In genomic region chr10:128036746-128037425, GRCm38 (mm10) we compare ENCODE assay signal across 8 mouse cellular contexts. TPM values are rescaled to one million over a fixed set of nuclear protein-coding genes. Genes with fewer than 3 reads are reported as not detected.
DNase-seq lines count a peak whose midpoint lies in the region; ATAC-seq and TF ChIP-seq lines count a peak whose summit lies in the region.

No protein-coding gene starts in this region.

- no peak overlapping the region for H3K27ac ChIP-seq in neural tube, embryonic 14.5 days (ENCODE audit: low read depth, low read length)

- 5% methylated on average over 10 of the region's 10 CpGs for WGBS in lung, adult 2 months
- 5% methylated on average over 10 of the region's 10 CpGs for WGBS in neural tube, embryonic 14.5 days

- peaks cover 18% of the 10 kb centered on the region for H3K4me1 ChIP-seq in lung, adult 2 months (ENCODE audit: control insufficient read depth, insufficient read depth, low read length)
- peaks cover 18% of the 10 kb centered on the region; the same call in 1 of the 2 replicates for H3K4me1 ChIP-seq in neural tube, embryonic 14.5 days (ENCODE audit: control insufficient read depth, insufficient read depth, low read length)

- H3K4me3 ChIP-seq in lung, adult 2 months (replicated peaks; ENCODE audit: extremely low read depth, low read depth, low read length) = peak overlapping the region; percentile 92
- H3K4me3 ChIP-seq in neural tube, embryonic 14.5 days (ENCODE audit: low read depth, low read length) = peak overlapping the region; percentile 96

- peak; percentile 65 for DNase-seq in CD4-positive helper T cell, adult 2 months (ENCODE audit: low read depth, low spot score)
- peak; percentile 71 for DNase-seq in MN1 (ENCODE audit: low spot score)
- peak; percentile 31 for DNase-seq in embryo, embryonic 9.5 days (ENCODE audit: extremely low spot score)
- DNase-seq in heart, adult 8-10 months (ENCODE audit: low spot score) = peak; percentile 65
- DNase-seq in kidney, adult 8-10 months = peak; percentile 61 to 66
- DNase-seq in lung, adult 2 months = peak; percentile 40
- no peak for DNase-seq in frontal cortex, postnatal 14 days (ENCODE audit: low spot score in 2 of 2)

- ATAC-seq in neural tube, embryonic 14.5 days (ENCODE audit: low read depth) = no peak

- H3K9me3 ChIP-seq in neural tube, embryonic 14.5 days (ENCODE audit: control insufficient read depth, low read length) = no peaks in the 10 kb centered on the region

- peaks cover 26% of the 10 kb centered on the region for H3K36me3 ChIP-seq in neural tube, embryonic 14.5 days (ENCODE audit: control insufficient read depth, insufficient read depth, low read length)

- peak overlapping the region; percentile 64 for H3K4me2 ChIP-seq in neural tube, embryonic 14.5 days (ENCODE audit: low read depth, low read length)

- TF ChIP-seq CTCF in lung, adult 2 months (IDR thresholded peaks at IDR 0.05; ENCODE audit: insufficient read depth, low read length) = no peak

- no peaks in the 10 kb centered on the region; the same call in 1 of the 2 replicates for H3K27me3 ChIP-seq in neural tube, embryonic 14.5 days (ENCODE audit: control insufficient read depth, insufficient read depth, low read length)

- TF ChIP-seq POLR2A in lung, adult 2 months (IDR thresholded peaks at IDR 0.05; ENCODE audit: borderline replicate concordance, extremely low read depth, low read depth, low read length) = no peak

- H3K9ac ChIP-seq in neural tube, embryonic 14.5 days (replicated peaks; ENCODE audit: low read depth, low read length) = peak overlapping the region; percentile 99

RNA-seq across cellular contexts. Expression of gene Naca, which starts 1.5 kb away (rescaled TPM):
- total RNA-seq in heart, adult 8-10 months (2022) = 100 to 1,000 TPM; 503 to 580 (median 537) TPM
- polyA plus RNA-seq in lung, adult 2 months (2012; rRNA removed) = 102 and 113 TPM in 2 replicates
- polyA plus RNA-seq in neural tube, embryonic 14.5 days (2014; fragmentation: Nextera tagmentation; extraction: Ambion mirVana) = 537 and 552 TPM in 2 replicates

RNA-seq across cellular contexts. Expression of gene Ptges3, which starts 21.9 kb away (rescaled TPM):
- total RNA-seq in heart, adult 8-10 months (2022) = 100 to 1,000 TPM in 1 of 4 experiments, 10 to 100 TPM in 3; 77.8 to 104 (median 91.6) TPM
- 43.8 and 84.2 TPM in 2 replicates for polyA plus RNA-seq in lung, adult 2 months (2012; rRNA removed)
- polyA plus RNA-seq in neural tube, embryonic 14.5 days (2014; fragmentation: Nextera tagmentation; extraction: Ambion mirVana) = 381 and 396 TPM in 2 replicates

RNA-seq across cellular contexts. Expression of gene Prim1, which starts 21.9 kb away (rescaled TPM):
- 1 to 10 TPM; 1.5 to 2.2 (median 1.7) TPM for total RNA-seq in heart, adult 8-10 months (2022)
- 1.4 and 2.3 TPM in 2 replicates for polyA plus RNA-seq in lung, adult 2 months (2012; rRNA removed)
- polyA plus RNA-seq in neural tube, embryonic 14.5 days (2014; fragmentation: Nextera tagmentation; extraction: Ambion mirVana) = 32.5 and 38.7 TPM in 2 replicates

RNA-seq across cellular contexts. Expression of gene Hsd17b6, which starts 29.5 kb away (rescaled TPM):
- not detected for total RNA-seq in heart, adult 8-10 months (2022)
- 0.56 TPM in 1 of 2 replicates, not detected in the other for polyA plus RNA-seq in lung, adult 2 months (2012; rRNA removed)
- polyA plus RNA-seq in neural tube, embryonic 14.5 days (2014; fragmentation: Nextera tagmentation; extraction: Ambion mirVana) = not detected in 2 replicates

RNA-seq across cellular contexts. Expression of gene Atp5b, which starts 46.2 kb away (rescaled TPM):
- total RNA-seq in heart, adult 8-10 months (2022) = 1,000 to 10,000 TPM; 7,887 to 9,725 (median 8,934) TPM
- polyA plus RNA-seq in lung, adult 2 months (2012; rRNA removed) = 1,519 and 1,632 TPM in 2 replicates
- polyA plus RNA-seq in neural tube, embryonic 14.5 days (2014; fragmentation: Nextera tagmentation; extraction: Ambion mirVana) = 2,213 and 2,273 TPM in 2 replicates

Comparison
In these comparisons a context has a peak if more than half of its experiments do, and no peak if none do; other contexts are left out.
1. DNase-seq: peak in CD4-positive helper T cell, adult 2 months (single experiment), MN1 (single experiment), embryo, embryonic 9.5 days (single experiment), heart, adult 8-10 months (single experiment), kidney, adult 8-10 months (2 of 2) and lung, adult 2 months (single experiment); none in frontal cortex, postnatal 14 days (0 of 2).
2. RNA of gene Prim1, which starts 21.9 kb away (polyA plus RNA-seq): 32.5 to 38.7 TPM in neural tube, embryonic 14.5 days; 1.4 to 2.3 TPM in lung, adult 2 months; every median in the first group is over 10 times any median in the second.